ENCODE assay signal across 8 mouse cellular contexts in genomic region chr14:25842688-25843003, GRCm38 (mm10). TPM values are rescaled to one million over a fixed set of nuclear protein-coding genes. Genes with fewer than 3 reads are reported as not detected.
DNase-seq lines count a peak whose midpoint lies in the region; ATAC-seq and TF ChIP-seq lines count a peak whose summit lies in the region.

No protein-coding gene starts in this region.

- H3K4me1 ChIP-seq in cerebellum, adult 2 months (ENCODE audit: control insufficient read depth, insufficient read depth, low read length) = no peaks in the 10 kb centered on the region; the same call in 1 of the 2 replicates
- H3K4me1 ChIP-seq in liver, postnatal 0 days (ENCODE audit: insufficient read depth) = peaks cover 17% of the 10 kb centered on the region

- DNase-seq in cerebellum, adult 2 months = peak in 1 of 2 experiments; percentile 17
- no peak for DNase-seq in cerebellum, adult 11-12 months
- DNase-seq in thymus, postnatal 4 days = peak; percentile 42
- no peak for DNase-seq in thymus, adult 18-20 months
- DNase-seq in liver, postnatal 0 days = no peak
- DNase-seq in MN1 (ENCODE audit: low spot score) = no peak
- DNase-seq in adrenal gland, adult 2 months = no peak
- no peak for DNase-seq in layer of hippocampus, postnatal 25 days (ENCODE audit: extremely low spot score in 1 of 2, low spot score in 1 of 2)

- ATAC-seq in liver, postnatal 0 days = no peak

- H3K4me2 ChIP-seq in liver, postnatal 0 days (ENCODE audit: low read depth, low read length) = peak overlapping the region; percentile 92

- H3K9me3 ChIP-seq in liver, postnatal 0 days (ENCODE audit: low read length) = no peaks in the 10 kb centered on the region

- H3K4me3 ChIP-seq in cerebellum, adult 2 months (replicated peaks; ENCODE audit: insufficient read depth, low read depth, low read length) = peak overlapping the region; percentile 47
- H3K4me3 ChIP-seq in liver, postnatal 0 days (ENCODE audit: low read depth, low read length) = peak overlapping the region; percentile 92

- no peaks in the 10 kb centered on the region; the same call in 1 of the 2 replicates for H3K27me3 ChIP-seq in cerebellum, adult 2 months (ENCODE audit: control insufficient read depth, insufficient read depth, low read length)
- no peaks in the 10 kb centered on the region for H3K27me3 ChIP-seq in liver, postnatal 0 days (ENCODE audit: insufficient read depth, low read length)

- no peak for TF ChIP-seq POLR2A in cerebellum, adult 2 months (IDR thresholded peaks at IDR 0.05; ENCODE audit: borderline replicate concordance, insufficient read depth, low read length)

- peak overlapping the region; percentile 87 for H3K9ac ChIP-seq in liver, postnatal 0 days (replicated peaks)

- 18% methylated on average over 12 of the region's 12 CpGs for WGBS in cerebellum, adult 2 months
- WGBS in liver, postnatal 0 days (ENCODE audit: insufficient replicate concordance) = 2% methylated on average over 12 of the region's 12 CpGs

- H3K36me3 ChIP-seq in liver, postnatal 0 days (replicated peaks; ENCODE audit: insufficient read depth, low read length) = no peaks in the 10 kb centered on the region

- TF ChIP-seq EP300 in liver, postnatal 0 days (IDR thresholded peaks at IDR 0.05; ENCODE audit: low read depth) = no peak

- no peak overlapping the region for H3K27ac ChIP-seq in cerebellum, adult 2 months (ENCODE audit: insufficient read depth, low read length)
- H3K27ac ChIP-seq in liver, postnatal 0 days (ENCODE audit: low read depth) = peak overlapping the region; percentile 64

- no peak for TF ChIP-seq CTCF in cerebellum, adult 2 months (IDR thresholded peaks at IDR 0.05; ENCODE audit: borderline replicate concordance, insufficient read depth, low read depth, low read length)
- TF ChIP-seq CTCF in liver, postnatal 0 days (IDR thresholded peaks at IDR 0.05; ENCODE audit: low read depth) = no peak

RNA-seq across cellular contexts. Expression of gene Anxa11, which starts 0.7 kb away (rescaled TPM):
- polyA plus RNA-seq in cerebellum, adult 2 months (2012; rRNA removed) = 12.3 and 12.9 TPM in 2 replicates
- polyA plus RNA-seq in liver, postnatal 0 days (2015; fragmentation: Nextera tagmentation; extraction: Ambion mirVana) = 13.1 and 13.9 TPM in 2 replicates
- 10 to 100 TPM; 59.3 to 75.7 TPM for total RNA-seq in adrenal gland, adult 2 months (2021)
- polyA plus RNA-seq in adrenal gland, adult 2 months (2012; rRNA removed) = 96.9 and 103 TPM in 2 replicates
- total RNA-seq in layer of hippocampus, postnatal 25 days (2021) = 10 to 100 TPM; 64.8 to 69.7 TPM
